In the genomic region with DNA sequence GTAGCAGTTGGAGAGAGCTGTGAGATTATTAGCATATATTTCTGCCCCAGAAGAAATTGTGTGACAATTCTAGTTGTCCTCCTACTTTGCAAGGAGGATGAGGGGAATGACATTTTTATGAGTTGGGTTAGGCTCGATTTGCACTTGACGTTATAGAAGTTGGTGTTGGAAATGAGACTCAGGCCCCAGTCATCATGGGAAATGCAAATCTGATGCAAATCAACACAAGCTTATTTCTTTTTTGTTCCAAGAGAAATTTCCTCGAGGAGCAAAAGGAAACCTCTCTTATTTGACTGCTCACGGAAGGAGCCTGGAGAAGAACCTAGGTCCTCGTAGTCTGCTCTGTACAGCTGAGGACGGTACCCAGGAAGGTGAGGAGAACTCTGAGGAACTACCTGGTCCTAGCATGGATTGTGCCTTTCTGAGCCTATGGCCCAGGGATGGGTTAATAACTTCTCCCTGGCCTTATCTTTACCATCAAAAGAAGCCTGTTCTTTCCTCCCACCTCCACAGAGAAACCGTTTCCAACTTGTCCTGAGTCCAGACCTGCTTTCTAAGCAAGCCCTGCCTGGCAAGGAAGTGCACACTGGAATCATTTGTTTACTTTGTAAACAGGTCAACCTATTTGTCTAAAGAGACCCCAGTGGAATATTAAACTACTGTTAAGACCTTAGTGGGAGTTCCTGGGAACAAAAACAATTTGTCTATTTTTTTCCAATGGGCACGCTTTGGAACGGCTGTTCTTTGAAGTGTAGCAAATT, we compare ENCODE assay signal across 22 mouse cellular contexts.
"Had no signal": no experiment of that assay in that cellular context is flagged by ENCODE, and none has a peak within 500 bp of the region (broad histone marks: within the 10 kb centered on the region; RNA-seq: fewer than 3 reads in every experiment).

No protein-coding gene starts in this region.

- ATAC-seq: intestine, postnatal 0 days; liver, embryonic 12.5 days; midbrain, embryonic 13.5 days; midbrain, embryonic 16.5 days had no signal

- H3K36me3 ChIP-seq: limb, embryonic 12.5 days; limb, embryonic 15.5 days; liver, embryonic 12.5 days; liver, embryonic 15.5 days; lung, embryonic 15.5 days; midbrain, embryonic 10.5 days; midbrain, embryonic 13.5 days; neural tube, embryonic 13.5 days had no signal

- H3K9me3 ChIP-seq: limb, embryonic 12.5 days; limb, embryonic 15.5 days; liver, embryonic 12.5 days; liver, embryonic 15.5 days; lung, embryonic 15.5 days; megakaryocyte, embryonic 14.5 days; midbrain, embryonic 10.5 days; midbrain, embryonic 13.5 days; neural tube, embryonic 13.5 days had no signal

- H3K9ac ChIP-seq: limb, embryonic 12.5 days; limb, embryonic 15.5 days; liver, embryonic 12.5 days; liver, embryonic 15.5 days; lung, embryonic 15.5 days; midbrain, embryonic 13.5 days; neural tube, embryonic 13.5 days had no signal

- H3K4me1 ChIP-seq: limb, embryonic 12.5 days; limb, embryonic 15.5 days; liver, embryonic 15.5 days; lung, embryonic 15.5 days; midbrain, embryonic 10.5 days; midbrain, embryonic 13.5 days; neural tube, embryonic 13.5 days had no signal

- H3K4me2 ChIP-seq: limb, embryonic 12.5 days; limb, embryonic 15.5 days; liver, embryonic 12.5 days; liver, embryonic 15.5 days; lung, embryonic 15.5 days; midbrain, embryonic 13.5 days; neural tube, embryonic 13.5 days had no signal

- H3K27me3 ChIP-seq: limb, embryonic 12.5 days; limb, embryonic 15.5 days; liver, embryonic 12.5 days; liver, embryonic 15.5 days; lung, embryonic 15.5 days; megakaryocyte, embryonic 14.5 days; midbrain, embryonic 13.5 days; neural tube, embryonic 13.5 days had no signal

- H3K4me3 ChIP-seq: layer of hippocampus, adult 2 months; limb, embryonic 12.5 days; limb, embryonic 15.5 days; liver, embryonic 12.5 days; liver, embryonic 15.5 days; lung, embryonic 15.5 days; megakaryocyte, embryonic 14.5 days; midbrain, embryonic 10.5 days; midbrain, embryonic 13.5 days; myocyte; neural tube, embryonic 13.5 days had no signal

- H3K27ac ChIP-seq: kidney, postnatal 0 days; layer of hippocampus, adult 2 months; limb, embryonic 12.5 days; limb, embryonic 15.5 days; liver, embryonic 12.5 days; liver, embryonic 15.5 days; lung, embryonic 15.5 days; midbrain, embryonic 10.5 days; midbrain, embryonic 13.5 days; neural tube, embryonic 13.5 days had no signal

- DNase-seq: kidney, postnatal 25 days; layer of hippocampus, adult 9-11 months; lung, adult 18-20 months; lung, postnatal 10 days; lung, postnatal 36 days; retina, postnatal 1 day; thymus, adult 18-20 months; thymus, postnatal 36 days had no signal
